Mouse (Mus musculus) left cerebral cortex, adult 11 months (tissue): Measurements from ENCODE around the gene Nhsl2.
A peak's percentile ranks its signal among the peaks of the same experiment; 100 is the strongest.
"Not testable (repeated sequence)": the region's sequence is repeated elsewhere in the genome, so short reads cannot be mapped to it uniquely, and the experiment has no call there.

ENCODE experiments used
- DNase-seq: peaks from one replicate; pipeline ENCODE4 v3.0.0; 2022; ENCODE audit warnings: low spot score

The Nhsl2 gene

DNA sequence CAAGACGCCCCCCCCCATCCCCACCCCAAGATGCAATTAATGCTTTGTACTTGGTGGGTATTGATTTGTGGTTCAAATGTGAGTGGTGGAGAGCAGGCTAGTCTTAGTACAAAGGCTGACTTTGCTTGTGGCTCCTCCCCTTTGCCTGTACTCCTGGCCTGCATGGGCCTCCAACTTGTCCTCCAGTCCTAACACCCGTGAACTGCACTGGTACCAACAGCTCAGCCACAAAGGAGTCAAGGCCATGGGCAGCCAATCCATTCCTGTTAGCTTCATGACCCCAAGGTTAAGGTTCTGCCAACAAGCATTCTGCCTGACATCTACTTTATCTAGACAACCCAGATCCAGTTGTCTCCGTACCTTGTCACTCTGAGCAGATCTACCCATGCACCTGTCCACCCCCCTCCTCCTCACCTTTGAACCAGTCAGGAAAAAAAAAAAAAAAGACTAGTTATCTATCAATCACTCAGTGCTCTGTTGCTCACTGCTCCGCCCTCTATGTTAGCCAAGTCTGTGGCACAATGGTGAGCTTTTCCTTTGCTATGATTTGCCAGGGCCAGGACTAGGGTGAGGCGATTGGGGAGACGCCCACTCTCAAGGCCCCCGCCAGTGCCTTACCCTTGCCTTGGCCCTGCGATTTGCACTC is 236.7 kb downstream of the Nhsl2 start:
- DNase-seq, result no peak

DNA sequence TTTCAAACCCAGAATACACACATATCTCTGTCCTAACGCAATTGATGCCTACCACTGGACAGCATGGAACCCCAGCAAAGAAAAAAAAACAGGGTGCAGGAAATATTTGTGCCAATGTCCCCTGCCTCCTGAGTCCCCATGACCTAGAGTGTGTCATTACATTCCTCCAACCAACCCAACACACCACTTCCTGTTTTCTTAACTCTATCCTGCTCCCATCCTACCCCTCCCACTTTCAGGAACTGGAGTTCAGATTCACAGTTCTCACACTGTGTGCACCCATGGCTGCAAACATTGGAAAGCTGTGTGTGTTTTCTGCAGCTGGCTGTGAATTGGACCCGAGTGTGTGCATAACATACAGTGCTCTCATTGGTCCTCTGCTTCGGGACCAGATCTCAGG is 241.4 kb downstream of the Nhsl2 start:
- DNase-seq, result no peak

DNA sequence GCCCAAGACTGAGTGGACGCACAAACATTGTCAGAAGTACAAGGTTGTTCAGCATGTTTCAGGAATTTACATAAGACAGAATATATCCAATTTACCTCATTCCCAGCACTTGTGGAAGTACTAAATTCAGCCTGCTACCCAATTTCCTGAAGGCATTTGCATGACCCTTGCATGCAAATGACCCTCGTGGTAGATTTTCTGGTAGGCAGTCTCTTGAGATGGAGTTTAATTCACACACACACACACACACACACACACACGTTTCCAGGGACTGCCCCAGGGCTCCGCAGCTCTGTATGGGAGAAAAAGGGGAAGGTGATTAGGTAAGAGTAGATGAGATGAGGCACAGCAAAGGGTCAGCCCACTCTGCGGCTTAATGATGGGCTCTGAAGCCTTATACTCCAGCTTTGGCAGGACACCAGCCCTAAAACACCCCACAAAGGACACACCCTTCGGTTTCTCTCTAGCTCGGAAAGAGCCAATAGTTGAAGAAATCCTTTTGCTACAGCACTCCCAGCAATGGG is 245.3 kb downstream of the Nhsl2 start:
- DNase-seq, result no peak

DNA sequence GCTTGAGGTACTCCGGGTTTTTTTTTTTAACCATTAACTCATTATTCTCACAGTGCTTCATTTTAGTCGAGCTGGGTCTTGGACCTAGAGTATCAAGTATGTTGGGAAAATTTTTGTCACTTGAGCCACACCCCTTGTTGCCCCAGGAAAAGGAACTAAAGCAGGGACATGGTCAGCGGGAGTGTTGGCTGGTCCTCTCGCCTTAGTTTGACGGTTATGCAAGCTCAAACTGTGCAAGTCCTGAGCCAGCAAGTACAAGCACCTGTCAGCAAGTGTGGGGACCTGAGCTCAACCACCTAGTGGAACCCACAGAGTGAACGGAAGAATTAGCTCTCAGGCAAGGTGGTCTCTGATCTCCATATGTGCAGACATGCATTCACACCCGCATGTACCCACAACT is 252.7 kb downstream of the Nhsl2 start:
- DNase-seq, result no peak

DNA sequence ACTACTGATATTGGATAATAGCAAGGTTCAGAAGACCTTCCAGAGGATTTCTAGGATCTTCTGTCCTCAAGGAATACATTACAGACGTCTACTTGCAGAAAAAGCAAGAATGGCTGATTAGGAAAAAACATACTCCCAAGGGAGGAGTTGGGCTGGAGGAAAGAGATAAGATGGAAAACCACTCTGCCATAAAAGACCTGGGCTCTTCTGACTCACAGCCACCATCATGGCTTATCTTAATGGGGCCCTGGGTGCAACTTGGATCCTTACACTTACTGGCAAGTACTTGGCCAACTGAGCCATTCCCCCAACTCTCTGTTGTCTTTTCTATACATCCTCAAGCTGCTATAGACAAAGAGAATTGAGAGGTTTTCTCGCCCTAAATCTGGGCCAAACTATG is 254.6 kb downstream of the Nhsl2 start:
- DNase-seq, result not testable (repeated sequence)

DNA sequence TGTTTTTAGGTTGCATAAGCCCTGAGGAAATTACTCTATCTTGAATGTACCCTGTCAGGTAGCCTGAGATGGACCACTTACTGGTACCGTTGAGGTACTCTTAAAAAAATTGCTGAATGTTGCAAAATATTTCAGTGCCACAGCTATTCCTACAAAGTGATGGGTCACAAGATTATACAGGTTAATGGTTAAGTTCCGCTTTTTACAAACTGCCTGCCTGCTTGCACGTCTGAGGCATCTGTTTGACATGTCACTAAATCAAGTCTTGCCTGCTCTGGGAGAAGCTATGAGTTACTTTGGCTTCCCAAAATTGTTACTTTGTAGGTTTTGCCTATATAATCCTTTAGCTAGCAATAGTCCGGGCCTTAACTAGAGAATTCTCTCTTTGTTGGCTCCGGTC is 260.2 kb downstream of the Nhsl2 start:
- DNase-seq, result not testable (repeated sequence)

DNA sequence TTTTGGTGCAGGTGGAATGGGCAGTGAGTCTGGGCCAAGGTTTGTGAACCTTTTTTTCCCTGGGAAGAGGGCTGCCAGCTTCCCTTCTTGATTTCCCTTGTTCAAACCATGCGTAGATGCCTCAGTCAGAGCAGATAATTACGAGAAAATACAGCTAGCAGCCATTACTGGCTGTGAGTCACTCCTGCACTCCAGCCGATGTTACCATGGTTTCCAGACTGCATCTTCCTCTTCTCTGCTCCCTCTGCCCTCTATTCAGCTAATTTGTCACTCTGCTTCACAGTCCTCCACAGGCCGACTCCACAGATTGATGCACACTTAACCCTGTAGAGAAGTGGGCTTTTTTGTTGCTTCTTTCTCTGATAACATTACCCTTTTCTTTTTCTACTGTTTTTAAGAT is 266.5 kb downstream of the Nhsl2 start:
- DNase-seq, result peak; percentile 17

DNA sequence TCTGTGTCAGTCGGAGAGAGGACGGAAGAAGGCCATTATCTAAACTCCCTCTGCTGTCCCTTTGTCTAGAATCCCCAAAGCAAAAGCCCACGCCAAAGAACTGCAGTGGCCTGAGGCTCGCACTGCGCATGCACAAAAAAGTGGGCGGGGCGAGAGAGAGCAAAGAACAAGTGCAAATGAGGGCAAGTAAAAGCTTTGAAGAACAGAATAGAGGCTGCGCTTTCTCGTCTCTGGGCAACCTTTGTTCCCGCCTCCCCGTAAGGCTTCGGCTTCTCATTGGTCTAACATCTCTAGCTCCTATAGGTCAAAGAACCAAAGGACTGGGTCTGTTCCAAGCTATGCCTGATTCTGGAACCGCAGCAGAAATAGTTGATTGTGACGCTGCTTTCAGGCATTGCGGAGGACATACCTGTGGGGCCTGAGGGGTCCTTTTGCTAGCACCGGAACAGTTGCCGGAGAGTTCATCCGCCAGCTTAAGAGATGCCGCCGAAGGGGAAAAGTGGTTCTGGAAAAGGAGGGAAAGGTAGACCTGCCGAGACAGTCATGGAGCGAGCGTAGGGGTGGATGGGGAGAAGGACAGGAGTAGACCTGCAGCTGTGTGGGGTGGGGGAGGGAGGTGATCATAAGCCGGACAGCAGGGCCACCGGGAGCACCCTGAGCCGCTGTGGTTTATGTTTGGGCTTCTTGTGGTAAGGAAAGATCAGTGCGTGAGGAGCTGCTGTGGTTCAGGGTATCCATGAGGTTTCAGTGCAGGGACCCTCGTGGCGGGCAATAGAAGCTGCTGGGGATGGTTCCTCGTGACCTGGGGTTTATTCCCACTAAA is 270.1 kb downstream of the Nhsl2 start, which contains the start of gene Pin4:
Pin4 (plus strand) TSS at position 406 of the 823 bp plus-strand sequence.
- peak; percentile 96 for DNase-seq

DNA sequence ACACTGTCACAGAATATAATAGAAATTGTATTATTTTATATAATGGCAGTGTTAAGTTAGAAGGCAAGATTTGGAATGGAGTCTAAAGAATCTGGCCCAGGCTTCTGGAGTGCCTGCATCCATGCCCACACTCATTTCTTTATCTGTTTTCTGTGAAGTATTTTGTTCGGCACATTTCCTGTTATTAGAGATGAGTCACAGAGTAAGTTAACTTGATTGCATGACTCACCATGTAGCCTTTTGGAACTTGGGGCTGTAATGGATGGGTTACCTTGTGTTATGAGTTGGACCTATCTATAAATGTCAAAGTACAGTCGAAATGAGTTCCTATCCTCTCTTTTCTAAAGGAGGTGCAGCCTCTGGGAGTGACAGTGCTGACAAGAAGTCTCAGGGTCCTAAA is 272.1 kb downstream of the Nhsl2 start:
- no peak for DNase-seq

DNA sequence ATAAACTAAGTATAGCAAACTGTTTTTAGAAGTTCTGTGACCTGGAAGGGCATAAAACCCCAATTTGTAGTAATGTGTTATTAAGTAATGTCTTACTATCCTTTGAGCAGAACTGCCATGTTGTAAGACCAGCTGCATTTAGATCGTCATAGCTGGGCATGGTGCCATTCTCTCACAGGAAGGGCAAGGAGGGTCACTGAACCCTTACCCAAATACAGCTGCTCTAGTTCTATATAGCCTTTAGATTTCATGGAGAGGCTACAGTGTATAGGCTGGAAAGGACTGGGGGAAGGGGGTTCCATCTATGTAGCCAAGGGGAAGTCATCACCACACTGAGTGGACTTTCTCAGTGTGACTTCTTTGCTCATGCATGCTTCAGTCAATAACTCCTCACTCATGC is 292.0 kb downstream of the Nhsl2 start:
- no peak for DNase-seq
